Mouse (Mus musculus) layer of hippocampus, adult 6 months (tissue): Measurements from ENCODE around the gene C1qtnf4. TPM values are rescaled to one million over a fixed set of nuclear protein-coding genes. Genes with fewer than 3 reads are reported as not detected.

Source experiments
- long read RNA-seq, 2 experiments: library from polyadenylated mRNA; unstranded; transcript quantifications; one replicate each; pipeline ENCODE4 v2.0.0; 2019 to 2020
- polyA plus RNA-seq: library from polyadenylated mRNA; unstranded; fragments of <200 nt; fragmentation: Nextera tagmentation; gene quantifications from 2 replicates; pipeline ENCODE4 v1.2.3, GENCODE M21; 2021

Gene C1qtnf4
- polyA plus RNA-seq = 41.8 and 82.9 TPM in 2 replicates
- long read RNA-seq, experiment 1, transcript C1qtnf4-201 (2 exons, 1,290 nt) = major isoform, 124 of 170 reads
- long read RNA-seq, experiment 1, partial matches to known transcripts = 1 of 170 reads
- long read RNA-seq, experiment 1, other reads (novel, unspliced or antisense) = 45 of 170 reads
- long read RNA-seq, experiment 2, transcript C1qtnf4-201 (2 exons, 1,290 nt) = major isoform, 1,009 of 1,081 reads
- long read RNA-seq, experiment 2, partial matches to known transcripts = 10 of 1,081 reads
- long read RNA-seq, experiment 2, other reads (novel, unspliced or antisense) = 62 of 1,081 reads

GRCm38 (mm10) chr2:90885218-90886041 lies at the start of gene C1qtnf4:
TSS of gene C1qtnf4 (plus strand) at chr2:90885860.

GRCm38 (mm10) chr2:90846955-90847680 lies 38.5 kb upstream of the C1qtnf4 start, which contains the start of gene Mtch2:
TSS of gene Mtch2 (plus strand) at chr2:90847155.

GRCm38 (mm10) chr2:90904076-90904855 lies 18.6 kb downstream of the C1qtnf4 start, which contains the start of the genes Kbtbd4 and Ndufs3:
TSS of gene Kbtbd4 (plus strand) at chr2:90904740.
TSS of gene Ndufs3 (minus strand) at chr2:90904827.

Other genes starting within 250 kb of the C1qtnf4 start
- gene Nup160, start 208.6 kb upstream of the C1qtnf4 start, polyA plus RNA-seq = 2.2 and 2.3 TPM in 2 replicates
- 4.6 and 6.5 TPM in 2 replicates for gene Fnbp4, start 140.5 kb upstream of the C1qtnf4 start, polyA plus RNA-seq
- gene Agbl2, start 103.1 kb upstream of the C1qtnf4 start, polyA plus RNA-seq = 0.92 and 1.8 TPM in 2 replicates
- 207 and 221 TPM in 2 replicates for gene Mtch2, start 38.7 kb upstream of the C1qtnf4 start, polyA plus RNA-seq
- 28.5 and 28.6 TPM in 2 replicates for gene Kbtbd4, start 18.9 kb downstream of the C1qtnf4 start, polyA plus RNA-seq
- 465 and 492 TPM in 2 replicates for gene Ndufs3, start 19.0 kb downstream of the C1qtnf4 start, polyA plus RNA-seq
- gene Celf1, start 54.5 kb downstream of the C1qtnf4 start, polyA plus RNA-seq = 34.3 and 40.7 TPM in 2 replicates
- gene Rapsn, start 149.8 kb downstream of the C1qtnf4 start, polyA plus RNA-seq = 1.6 and 2.0 TPM in 2 replicates
- 260 and 264 TPM in 2 replicates for gene Psmc3, start 168.1 kb downstream of the C1qtnf4 start, polyA plus RNA-seq
- gene Slc39a13, start 184.6 kb downstream of the C1qtnf4 start, polyA plus RNA-seq = 9.4 and 12.4 TPM in 2 replicates
- 9.5 and 10.5 TPM in 2 replicates for gene Spi1, start 196.5 kb downstream of the C1qtnf4 start, polyA plus RNA-seq
- gene Mybpc3, start 232.3 kb downstream of the C1qtnf4 start, polyA plus RNA-seq = not detected in 2 replicates